Mouse (Mus musculus) neutrophil, adult 5-6 weeks (primary cell): ENCODE data around the gene Gfpt1. TPM values are rescaled to one million over a fixed set of nuclear protein-coding genes. Genes with fewer than 3 reads are reported as not detected.
A peak's percentile ranks its signal among the peaks of the same experiment; 100 is the strongest.

Experiments
- ATAC-seq: fragments of 151-379, 151-347 bp; 2 replicates; pipeline ENCODE4 v1.8.0; 2017; ENCODE audit warnings: mild to moderate bottlenecking, moderate TSS enrichment; ENCODE audit not compliant: insufficient number of reproducible peaks, poor library complexity, low FRiP score, severe bottlenecking; ENCODE audit errors: extremely low read depth
- total RNA-seq: library from RNA; stranded (forward); fragments of 200-1000 nt; gene quantifications from 2 replicates; pipeline ENCODE4 v1.2.3, GENCODE M21; 2017

Gfpt1 gene
- total RNA-seq, 1 experiment from 2014 or later = 24.4 TPM

DNA sequence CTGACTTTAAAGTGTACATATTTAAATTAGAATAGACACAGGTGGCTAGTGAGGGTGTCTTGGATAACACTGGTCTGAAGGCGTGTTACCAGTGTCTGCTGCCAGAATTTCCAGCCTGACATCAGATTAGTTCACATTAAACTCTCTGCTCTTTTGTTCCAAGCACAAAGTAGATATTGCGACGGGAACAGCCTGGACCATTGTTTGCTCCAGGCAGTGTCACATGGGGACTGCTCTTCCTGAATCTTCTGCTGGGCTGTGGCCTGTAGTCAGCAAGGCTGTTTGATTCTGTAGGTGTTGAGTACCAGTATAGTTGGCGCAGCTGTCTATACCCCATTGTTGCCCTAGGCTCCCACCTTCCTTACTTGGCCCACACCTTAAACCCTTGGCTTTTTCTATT lies 81.3 kb downstream of the Gfpt1 start:
- ATAC-seq = no peak

DNA sequence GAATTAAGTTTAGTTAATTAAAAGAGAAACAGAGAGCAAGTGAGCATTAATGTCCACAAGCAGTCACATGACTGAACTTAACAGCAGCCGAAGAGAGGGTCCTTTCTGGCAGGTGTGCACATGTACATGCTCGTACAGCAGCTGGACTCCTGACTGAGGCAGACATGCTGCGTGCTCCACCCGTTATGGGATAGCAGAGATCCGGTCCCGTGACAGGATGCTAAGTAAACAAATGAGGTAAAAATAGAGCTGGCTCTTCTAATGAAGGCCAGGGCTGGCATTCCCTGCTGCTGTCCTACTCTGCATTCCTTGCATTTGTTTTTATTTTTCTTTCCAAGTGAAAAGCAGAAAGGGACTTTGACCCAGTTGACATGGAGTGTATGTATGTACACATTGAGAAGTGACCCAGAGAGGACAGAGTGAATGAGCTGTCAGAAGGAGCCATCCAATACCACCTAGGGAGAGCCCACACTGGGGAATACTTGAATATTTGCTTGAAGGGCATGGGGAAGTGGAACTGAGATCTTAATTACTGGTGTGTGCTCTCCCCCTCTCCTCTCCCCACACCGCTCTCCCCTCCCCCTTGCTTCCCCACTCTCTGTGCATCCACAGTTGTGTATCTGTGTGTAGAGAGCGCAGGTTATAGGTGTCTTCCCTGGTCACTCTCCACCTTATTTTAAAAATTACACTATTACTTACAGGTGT lies 84.6 kb downstream of the Gfpt1 start:
- ATAC-seq = peak; percentile 51; the same call in 1 of the 2 replicates

DNA sequence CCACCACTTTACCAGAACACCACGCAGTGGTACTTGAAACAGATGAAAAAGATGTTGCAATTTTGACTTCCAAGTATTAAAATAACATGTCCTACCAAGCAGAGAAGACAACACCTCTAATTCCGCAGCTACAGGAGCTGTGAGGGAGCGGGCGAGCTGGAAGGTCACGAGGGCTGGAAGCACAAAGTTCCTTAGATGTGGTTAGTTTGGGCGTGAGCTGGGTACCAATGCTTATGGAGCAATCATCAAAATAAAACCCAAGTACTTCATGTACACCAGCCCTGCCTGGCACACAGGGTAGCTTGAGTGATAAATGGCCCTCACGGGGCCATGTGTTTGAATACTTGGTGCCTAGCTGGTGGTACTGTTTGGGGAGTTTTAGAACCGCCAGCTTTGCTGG lies 87.2 kb downstream of the Gfpt1 start:
- ATAC-seq = no peak

DNA sequence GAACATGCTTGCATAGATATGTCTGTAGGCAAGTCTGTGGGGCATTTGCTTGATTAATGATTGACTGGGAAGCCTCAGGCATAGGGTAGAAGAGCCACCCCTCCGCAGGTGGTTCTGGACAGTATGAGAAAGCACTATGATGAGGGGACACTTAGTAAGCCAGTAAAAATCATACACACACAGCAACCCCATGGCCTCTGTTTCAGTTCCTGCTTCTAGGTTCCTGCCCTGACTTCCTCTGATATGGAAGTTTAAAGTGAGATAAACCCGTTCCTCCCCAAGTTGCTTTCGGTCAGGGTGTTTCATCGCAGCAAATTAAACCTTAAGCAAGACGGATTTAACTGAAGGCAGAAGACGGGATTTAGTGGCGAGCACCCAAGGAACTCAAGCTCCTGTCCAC lies 88.0 kb downstream of the Gfpt1 start:
- no peak for ATAC-seq

DNA sequence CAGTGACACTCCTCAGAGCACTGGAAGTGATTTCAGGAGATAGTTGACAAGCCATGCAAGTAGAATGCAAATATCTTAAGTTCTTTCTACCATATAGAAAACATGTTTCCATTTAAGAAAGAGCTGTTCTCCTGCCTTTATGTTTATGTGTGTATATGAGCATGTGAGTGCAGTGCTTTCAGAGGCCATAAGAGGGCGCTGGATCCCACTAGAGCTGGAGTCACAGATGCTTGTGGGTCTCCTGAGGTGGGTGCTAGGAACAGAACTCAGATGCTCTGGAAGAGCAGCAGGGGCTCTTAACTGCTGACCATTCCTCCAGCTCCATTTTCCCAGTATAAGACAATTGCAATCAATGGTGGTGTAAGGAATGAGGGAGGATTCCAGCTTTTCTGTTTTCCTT lies 88.4 kb downstream of the Gfpt1 start:
- ATAC-seq = no peak

DNA sequence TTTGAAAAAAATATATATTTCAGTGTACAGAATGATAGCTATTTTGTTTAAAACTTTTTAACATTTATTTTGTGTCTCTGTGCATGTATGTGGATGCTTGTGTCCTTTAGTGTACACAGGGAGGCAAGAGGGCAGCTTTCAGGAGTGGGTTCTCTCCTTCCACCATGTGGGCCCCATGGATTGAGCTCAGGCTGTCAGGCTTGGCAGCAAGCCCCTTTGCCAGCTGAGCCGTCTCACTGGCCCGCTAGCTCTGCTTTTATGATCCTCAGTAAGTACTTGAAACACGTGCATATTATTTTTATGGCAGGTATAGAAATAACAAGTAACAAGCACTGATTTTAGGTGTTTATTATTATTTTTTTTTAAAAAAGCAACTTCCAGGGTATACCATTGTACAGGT lies 90.9 kb downstream of the Gfpt1 start:
- no peak for ATAC-seq

DNA sequence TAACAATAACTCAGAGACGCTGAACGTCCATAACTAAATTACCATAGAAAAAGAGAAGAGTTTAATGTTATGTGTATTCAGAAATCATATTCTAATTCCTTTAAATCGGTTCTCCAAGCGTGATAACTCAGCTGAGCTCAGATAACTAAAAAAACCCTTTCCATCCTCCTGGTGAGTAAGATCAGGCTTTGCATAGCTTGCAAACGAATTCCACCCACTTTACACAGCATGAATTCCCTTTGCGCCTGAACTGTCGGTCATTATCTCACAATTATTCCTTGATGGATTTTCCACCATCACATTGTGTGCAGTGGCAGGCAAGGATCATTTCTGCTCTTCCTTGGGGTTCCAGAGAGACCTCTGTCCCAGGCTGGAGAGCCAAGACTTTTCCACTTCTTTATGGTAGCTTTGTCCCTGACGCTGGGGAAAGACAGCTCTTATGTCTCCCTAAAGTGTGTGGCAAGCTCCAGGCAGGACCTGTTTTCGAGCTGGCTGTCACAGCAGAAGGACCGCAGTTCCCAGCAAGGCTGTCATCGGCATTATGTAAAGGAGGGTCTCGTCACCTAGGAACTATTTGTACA lies 91.4 kb downstream of the Gfpt1 start:
- no peak for ATAC-seq

DNA sequence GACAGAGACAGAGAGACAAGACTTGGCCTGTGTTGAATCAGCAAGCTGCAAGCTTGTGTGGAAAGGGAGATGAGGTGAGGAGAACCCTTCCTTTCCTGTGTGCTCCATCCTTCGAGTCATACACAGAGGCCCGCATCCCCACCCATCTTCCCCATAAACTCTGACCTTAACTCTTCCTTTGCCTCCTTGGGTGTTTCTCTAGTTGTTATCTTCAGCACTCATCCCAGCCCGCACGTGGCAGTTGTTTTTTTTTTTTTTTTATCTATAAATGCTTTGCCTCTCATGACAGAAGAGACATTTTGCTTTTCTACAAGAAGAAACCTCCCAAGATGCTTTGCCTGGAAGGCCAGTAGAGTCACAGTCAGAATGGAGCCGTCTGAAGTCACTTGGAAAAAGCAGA lies 95.8 kb downstream of the Gfpt1 start:
- ATAC-seq = no peak

DNA sequence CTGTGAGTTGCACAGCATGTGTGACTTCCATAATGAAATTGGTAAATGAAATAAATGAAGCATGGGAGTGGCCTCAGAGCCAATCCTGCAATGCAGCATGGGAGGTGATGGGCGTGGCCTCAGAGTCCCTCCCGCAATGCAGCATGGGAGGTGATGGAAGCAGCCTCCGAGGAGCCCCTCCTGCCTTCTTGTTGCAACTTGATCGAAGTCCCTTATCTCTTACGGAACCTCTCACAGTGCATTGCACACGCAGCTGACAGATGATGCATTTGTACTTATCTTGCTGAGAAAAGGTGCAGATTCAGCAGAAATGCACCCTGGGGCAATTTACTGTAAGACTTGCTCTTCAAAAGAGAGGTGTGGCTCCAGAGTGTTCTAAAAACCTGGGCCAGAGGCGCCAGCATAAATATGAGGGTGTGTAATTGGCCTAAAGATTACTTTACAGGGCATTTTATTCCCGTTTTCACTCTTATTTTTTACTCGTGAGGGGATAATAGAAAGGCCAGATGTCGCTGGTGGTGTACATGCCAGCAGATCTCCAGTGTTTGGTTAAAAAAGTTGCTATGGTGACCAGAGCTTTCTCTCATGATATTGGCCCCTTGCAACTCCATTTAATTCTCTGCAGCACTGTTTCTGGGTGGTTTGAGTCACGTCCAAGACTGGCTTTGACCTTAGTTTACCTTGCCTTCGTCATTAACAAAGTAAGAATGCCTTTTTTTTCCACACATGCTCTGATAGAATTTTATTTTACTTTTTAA lies 97.3 kb downstream of the Gfpt1 start:
- ATAC-seq = no peak

Other genes starting within 250 kb of the Gfpt1 start
- 12.5 and 14.9 TPM in 2 replicates for gene Anxa4, start 249.3 kb upstream of the Gfpt1 start, total RNA-seq
- 22.7 and 29.3 TPM in 2 replicates for gene Aak1, start 193.3 kb upstream of the Gfpt1 start, total RNA-seq
- gene Nfu1, start 33.6 kb upstream of the Gfpt1 start, total RNA-seq = 44.0 and 47.8 TPM in 2 replicates
- gene D6Ertd527e, start 61.9 kb downstream of the Gfpt1 start, total RNA-seq = 0.47 TPM in 1 of 2 replicates, not detected in the other